Mouse (Mus musculus) kidney, adult 10 weeks (tissue): ENCODE data around the gene Insc. TPM values are rescaled to one million over a fixed set of nuclear protein-coding genes. Genes with fewer than 3 reads are reported as not detected.

Source experiments
- polyA plus RNA-seq: library from polyadenylated mRNA; stranded (reverse); fragments of 350-450 nt; fragmentation: Illumina TruSeq; extraction: RNeasy Lipid Tissue Mini Kit (QIAGEN cat#74804); gene quantifications from one replicate; pipeline ENCODE4 v1.2.3, GENCODE M21; 2014; ENCODE audit warnings: low read depth, low replicate concordance

Insc gene
- polyA plus RNA-seq: 3.0 TPM

GRCm38 (mm10) chr7:114743022-114743780 lies at the start of gene Insc:
Gene Insc (plus strand): TSS chr7:114743694.

GRCm38 (mm10) chr7:114718300-114718699 lies 25.2 kb upstream of the Insc start, which contains the start of gene Calcb:
Gene Calcb (plus strand): TSS chr7:114718643.

Other genes starting within 250 kb of the Insc start
- 9.9 TPM for gene Cyp2r1, start 180.7 kb upstream of the Insc start, polyA plus RNA-seq
- 5.2 TPM for gene Calca, start 107.3 kb upstream of the Insc start, polyA plus RNA-seq
- not detected for gene Calcb, start 25.1 kb upstream of the Insc start, polyA plus RNA-seq